Mouse (Mus musculus) layer of hippocampus, adult 2 months (tissue): Measurements from ENCODE around the gene Arg2. TPM values are rescaled to one million over a fixed set of nuclear protein-coding genes. Genes with fewer than 3 reads are reported as not detected.

Experiments
- DNase-seq, 2 experiments: peaks; one replicate each; pipeline ENCODE4 v3.0.0; 2022; ENCODE audit warnings: low spot score in 2 of 2
- H3K27ac ChIP-seq: fragments of 200-600 bp; 2 replicates; pipeline ENCODE4 v1.8.1; 2022
- H3K4me3 ChIP-seq: fragments of 200-600 bp; 2 replicates; pipeline ENCODE4 v1.8.1; 2022; ENCODE audit warnings: mild to moderate bottlenecking
- CTCF ChIP-seq: fragments of 200-600 bp; conservative IDR thresholded peaks from 2 replicates; pipeline ENCODE4 v1.8.1; 2022; ENCODE audit warnings: antibody characterized with exemption, mild to moderate bottlenecking, moderate library complexity
- long read RNA-seq, 2 experiments: library from polyadenylated mRNA; stranded (forward); transcript quantifications; one replicate each; pipeline ENCODE4 v2.0.0; 2021; ENCODE audit warnings: borderline mapping rate in 2 of 2
- total RNA-seq, 2 experiments: library from RNA; stranded (reverse); gene quantifications; 2 replicates each; pipeline ENCODE4 v1.2.3; 2021

Arg2 gene
- 1 to 10 TPM; 3.6 to 4.0 TPM for total RNA-seq
- long read RNA-seq, experiment 1, partial matches to known transcripts: 0 of 1 reads
- long read RNA-seq, experiment 1, other reads (novel, unspliced or antisense): 0 of 1 reads
- long read RNA-seq, experiment 2, partial matches to known transcripts: 0 of 3 reads
- long read RNA-seq, experiment 2, other reads (novel, unspliced or antisense): 1 of 3 reads

DNA sequence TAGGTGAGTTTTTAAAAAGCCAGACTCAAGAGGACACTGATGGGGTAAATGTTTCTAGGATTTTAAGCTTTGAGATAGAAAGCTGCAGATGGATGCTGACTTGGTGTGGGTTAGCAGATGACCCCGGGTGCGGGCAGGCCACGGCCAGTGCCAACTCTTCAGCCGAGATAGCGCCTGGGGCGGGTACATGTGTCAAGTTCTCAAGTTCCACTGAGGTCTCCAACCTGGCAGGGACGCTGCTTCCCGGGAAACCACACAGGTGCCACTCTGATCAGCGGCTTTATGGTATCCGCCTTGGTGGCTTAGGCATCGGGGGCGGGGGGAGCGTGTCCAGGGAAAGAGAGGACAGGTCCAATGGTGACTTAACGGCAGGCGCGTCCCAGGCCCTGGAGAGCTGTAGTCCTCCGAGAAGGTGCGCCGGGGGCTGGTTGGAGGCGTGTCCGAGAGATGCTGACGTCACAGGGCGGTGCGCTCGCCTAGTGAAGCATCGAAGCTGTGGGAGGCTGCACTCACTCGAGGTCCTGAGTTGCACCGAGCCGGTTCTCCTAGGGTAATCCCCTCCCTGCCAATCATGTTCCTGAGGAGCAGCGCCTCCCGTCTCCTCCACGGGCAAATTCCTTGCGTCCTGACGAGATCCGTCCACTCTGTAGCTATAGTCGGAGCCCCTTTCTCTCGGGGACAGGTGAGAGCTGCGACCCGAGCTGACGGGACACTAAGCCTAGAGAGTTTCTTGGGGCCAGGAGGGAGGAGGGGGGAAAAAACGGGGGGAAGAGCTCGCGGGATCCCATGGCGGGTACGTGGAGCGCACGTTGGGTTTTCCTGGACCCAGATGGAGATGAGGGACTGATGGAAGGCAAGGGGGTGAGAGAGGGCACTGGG is at the start of gene Arg2:
Gene Arg2, plus strand, starts transcription at position 479 of the 879 bp plus-strand sequence.
- H3K4me3 ChIP-seq: peak within 1 kb of the TSS; percentile 51
- no peak within 1 kb of the TSS for H3K27ac ChIP-seq
- peak; percentile 55 to 63 for DNase-seq
- no peak for TF ChIP-seq CTCF

DNA sequence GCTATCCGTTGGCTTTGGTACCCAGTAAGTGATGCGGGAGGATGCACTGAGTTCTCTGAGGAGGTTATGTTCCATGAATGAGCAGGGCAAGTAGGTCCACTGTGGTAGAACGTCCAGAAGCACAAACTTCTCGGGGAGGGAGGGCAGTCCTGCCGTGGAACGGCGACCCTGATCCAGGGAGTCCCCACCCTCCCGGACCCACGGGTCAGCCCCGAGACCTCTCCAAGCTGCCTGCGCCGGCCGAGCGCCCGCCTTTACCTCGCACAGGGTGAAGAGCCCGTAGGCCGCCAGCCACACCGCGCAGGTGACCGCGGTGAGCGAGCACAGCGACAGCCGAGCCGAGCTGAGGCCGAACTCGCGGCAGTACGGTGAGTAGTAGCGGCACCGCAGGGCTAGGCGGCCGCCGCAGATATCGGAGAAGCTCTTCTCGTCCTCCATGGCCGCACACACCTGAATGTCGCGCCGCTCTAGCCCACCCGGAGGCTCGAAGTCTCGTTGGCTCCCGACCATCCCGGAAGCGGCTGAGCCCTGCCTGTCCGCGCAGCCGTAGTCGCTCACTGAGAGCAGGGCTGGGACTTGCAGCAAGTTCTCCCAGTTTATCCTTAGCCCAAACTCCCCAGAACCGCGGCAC is 41.3 kb upstream of the Arg2 start, which contains the start of gene Pigh:
Gene Pigh, minus strand, starts transcription at position 470 of the 631 bp plus-strand sequence.
- Histone ChIP-seq H3K4me3 (peak within 1 kb of the TSS; percentile 83), H3K27ac (peak within 1 kb of the TSS; percentile 90)
- DNase-seq: peak; percentile 86 to 87
- TF ChIP-seq CTCF: no peak

DNA sequence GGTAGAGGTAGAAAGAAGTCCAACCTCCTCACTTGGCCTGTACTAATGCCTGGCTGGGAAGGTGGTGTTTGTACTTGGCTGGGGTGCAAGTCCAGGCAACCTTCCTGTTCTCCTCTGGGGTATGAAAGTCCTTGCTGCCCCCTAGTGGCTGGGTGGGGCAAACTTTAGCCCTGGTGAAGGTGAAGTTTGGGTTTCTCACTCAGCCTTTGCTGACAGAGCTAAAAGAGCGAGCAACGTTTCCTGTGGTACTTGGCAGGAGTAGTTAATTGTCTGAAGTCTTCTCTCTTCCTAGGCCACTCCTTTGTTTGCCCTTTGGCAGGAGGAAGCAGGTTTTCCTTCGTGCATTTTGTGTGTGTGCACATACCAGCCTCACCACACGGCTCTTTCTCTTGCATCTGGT is 38.0 kb upstream of the Arg2 start:
- no peak overlapping the region for H3K27ac ChIP-seq
- peak; percentile 12 to 53 for DNase-seq
- no peak overlapping the region for H3K4me3 ChIP-seq
- peak; percentile 83 for TF ChIP-seq CTCF

DNA sequence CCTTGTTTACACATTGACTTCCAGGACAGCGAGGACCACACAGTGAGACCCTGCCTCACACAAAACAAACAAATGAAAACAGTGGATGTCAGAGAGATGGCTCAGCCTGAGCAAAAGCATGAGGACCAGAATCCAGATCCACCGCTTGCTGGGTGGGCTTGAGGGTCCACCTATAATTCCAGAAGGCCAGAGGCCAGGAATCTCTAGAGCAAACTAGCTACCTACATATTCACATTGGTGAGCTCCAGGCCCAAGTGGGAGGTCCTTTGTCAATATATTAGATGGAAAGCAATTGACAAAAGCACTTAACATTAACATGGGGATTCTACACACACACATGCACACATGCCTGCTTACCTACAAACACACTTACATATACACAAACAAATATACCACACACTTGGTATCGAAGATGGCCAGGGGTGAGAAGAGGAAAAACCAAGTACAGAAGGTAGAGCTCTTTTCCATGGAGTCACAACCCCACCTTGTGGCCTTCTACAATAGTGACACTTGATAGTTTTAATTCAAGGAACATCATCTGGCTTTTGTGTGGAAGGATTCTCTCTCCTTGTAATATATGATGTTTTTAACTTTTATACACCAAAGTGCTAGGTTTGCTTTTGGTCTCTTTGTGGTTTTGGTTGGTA is 33.3 kb upstream of the Arg2 start:
- peak; percentile 14 to 46 for DNase-seq
- Histone ChIP-seq H3K4me3 (no peak overlapping the region), H3K27ac (no peak overlapping the region)
- TF ChIP-seq CTCF: peak; percentile 86

DNA sequence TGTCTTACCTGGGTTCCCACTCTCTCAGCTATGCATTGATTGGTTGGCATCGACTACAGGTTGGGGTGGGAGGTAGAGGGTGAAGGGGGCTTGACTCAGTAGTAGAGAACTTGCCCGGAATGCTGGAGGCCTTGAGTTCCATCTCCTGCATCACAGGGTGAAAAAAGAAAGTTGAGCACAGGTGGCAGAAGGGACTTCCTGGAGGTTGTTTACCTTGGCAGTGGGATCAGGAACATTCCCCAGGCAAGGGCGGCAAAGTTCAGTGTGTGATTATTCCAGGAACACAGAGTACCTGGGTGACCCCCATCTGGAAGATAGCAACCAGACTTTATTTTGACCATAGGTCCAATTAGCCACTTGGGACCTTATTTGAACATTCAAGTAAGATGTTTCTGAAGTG is 26.8 kb upstream of the Arg2 start:
- H3K27ac ChIP-seq: no peak overlapping the region
- no peak for TF ChIP-seq CTCF
- H3K4me3 ChIP-seq: no peak overlapping the region
- DNase-seq: no peak

DNA sequence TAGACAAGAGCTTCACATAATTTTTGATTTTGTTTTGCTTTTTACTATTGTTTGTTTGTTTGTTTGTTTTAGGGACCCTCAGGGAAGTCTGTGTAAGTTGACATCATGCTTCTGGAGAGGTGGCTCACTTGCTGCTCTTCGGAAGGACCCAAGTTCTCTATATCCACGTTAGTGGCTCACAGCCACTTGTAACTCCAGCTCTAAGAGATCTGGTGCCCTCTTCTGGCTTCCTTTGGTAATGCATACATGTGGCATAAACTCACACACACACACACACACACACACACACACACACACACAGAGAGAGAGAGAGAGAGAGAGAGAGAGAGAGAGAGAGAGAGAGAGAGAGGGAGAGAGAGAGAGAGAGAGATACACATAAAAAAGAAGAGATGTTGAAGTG is 26.0 kb upstream of the Arg2 start:
- no peak overlapping the region for H3K4me3 ChIP-seq
- no peak for DNase-seq
- no peak overlapping the region for H3K27ac ChIP-seq
- TF ChIP-seq CTCF: 0 out of 2 replicates have a peak, but pooled peaks have one; percentile 11

DNA sequence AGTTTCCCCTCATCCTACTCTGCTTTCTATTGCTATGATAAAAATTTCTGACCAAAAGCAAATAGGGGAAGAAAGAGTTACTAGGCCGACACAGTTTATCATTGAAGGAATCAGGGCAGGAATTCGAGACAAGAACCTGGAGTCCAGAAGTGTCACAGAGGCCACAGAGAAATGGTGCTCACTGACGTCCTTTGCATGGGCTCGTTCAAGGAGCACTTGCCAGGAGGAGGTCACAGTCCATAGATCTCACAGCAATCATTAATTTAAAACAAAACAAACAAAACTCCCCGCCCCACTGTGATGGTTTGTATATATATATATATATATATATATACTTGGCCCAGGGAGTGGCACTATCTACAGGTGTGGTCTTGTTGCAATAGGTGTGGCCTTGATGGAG is 25.3 kb upstream of the Arg2 start:
- H3K4me3 ChIP-seq: no peak overlapping the region
- no peak overlapping the region for H3K27ac ChIP-seq
- no peak for TF ChIP-seq CTCF
- no peak for DNase-seq

DNA sequence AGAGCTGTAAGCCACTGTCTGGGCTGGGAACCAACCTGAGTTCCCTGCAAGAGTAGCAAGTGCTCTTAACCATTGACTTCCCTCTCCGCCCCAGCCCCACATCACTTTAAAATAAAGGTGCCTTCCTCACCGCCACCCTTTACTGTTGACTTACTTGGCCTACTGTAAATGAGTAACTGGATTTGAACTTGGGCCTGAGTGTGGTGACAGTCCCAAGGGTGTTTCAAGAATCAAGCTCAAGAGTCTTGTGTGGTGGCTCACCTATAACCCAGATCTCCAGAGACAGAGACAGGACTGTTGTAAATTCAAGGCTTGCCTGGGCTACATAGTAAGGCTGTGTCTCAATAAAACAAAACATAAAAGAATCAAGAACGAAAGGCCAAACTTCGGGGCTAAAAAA is 11.6 kb upstream of the Arg2 start:
- no peak for DNase-seq
- Histone ChIP-seq H3K27ac (no peak overlapping the region), H3K4me3 (no peak overlapping the region)
- TF ChIP-seq CTCF: no peak

DNA sequence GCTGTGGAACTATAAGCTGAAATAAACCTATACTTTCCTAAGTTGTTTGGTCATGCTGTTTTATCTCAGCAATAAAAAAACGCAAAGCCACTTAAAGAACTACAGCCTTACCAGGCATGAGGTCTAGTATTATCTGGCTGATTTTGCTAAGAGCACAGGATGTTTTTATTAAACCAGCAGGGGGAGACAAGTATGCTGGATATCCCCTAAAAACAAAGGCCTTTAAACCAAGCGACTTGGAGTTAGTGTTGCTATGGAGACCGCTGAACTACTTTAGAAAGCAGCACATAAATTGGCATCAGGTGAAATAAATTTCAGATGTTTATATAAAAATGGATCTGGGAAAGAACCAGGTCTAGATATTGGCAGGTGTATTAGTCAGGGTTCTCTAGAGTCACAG is 7.8 kb upstream of the Arg2 start:
- no peak overlapping the region for H3K27ac ChIP-seq
- TF ChIP-seq CTCF: peak; percentile 76
- peak in 1 of 2 experiments; percentile 15 for DNase-seq
- no peak overlapping the region for H3K4me3 ChIP-seq

DNA sequence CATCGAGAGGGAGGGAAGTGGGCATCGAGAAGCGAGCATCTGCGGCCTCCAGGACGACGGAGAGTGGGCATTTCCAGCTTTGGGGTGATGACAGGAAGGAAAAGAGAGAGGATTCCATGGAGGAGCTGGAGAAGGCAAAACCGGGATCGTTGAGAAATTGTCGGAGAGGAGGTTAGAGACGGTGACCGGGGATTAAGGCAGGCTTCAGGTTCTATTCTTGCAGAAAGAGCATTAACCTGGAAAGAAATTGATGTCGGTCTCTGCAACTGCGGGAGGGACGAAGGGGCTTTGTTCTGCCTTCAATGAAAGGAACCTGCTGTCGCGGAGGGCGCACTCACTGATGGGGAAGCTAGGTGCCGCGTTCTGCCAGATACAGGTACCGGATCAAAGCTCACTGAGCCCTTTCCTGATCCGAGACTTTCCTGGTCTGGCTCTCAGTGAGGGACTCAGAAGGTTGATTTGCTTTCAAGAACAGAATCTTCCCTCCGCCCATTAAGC is 650 bp downstream of the Arg2 start:
- no peak overlapping the region for H3K27ac ChIP-seq
- DNase-seq: no peak
- TF ChIP-seq CTCF: no peak

DNA sequence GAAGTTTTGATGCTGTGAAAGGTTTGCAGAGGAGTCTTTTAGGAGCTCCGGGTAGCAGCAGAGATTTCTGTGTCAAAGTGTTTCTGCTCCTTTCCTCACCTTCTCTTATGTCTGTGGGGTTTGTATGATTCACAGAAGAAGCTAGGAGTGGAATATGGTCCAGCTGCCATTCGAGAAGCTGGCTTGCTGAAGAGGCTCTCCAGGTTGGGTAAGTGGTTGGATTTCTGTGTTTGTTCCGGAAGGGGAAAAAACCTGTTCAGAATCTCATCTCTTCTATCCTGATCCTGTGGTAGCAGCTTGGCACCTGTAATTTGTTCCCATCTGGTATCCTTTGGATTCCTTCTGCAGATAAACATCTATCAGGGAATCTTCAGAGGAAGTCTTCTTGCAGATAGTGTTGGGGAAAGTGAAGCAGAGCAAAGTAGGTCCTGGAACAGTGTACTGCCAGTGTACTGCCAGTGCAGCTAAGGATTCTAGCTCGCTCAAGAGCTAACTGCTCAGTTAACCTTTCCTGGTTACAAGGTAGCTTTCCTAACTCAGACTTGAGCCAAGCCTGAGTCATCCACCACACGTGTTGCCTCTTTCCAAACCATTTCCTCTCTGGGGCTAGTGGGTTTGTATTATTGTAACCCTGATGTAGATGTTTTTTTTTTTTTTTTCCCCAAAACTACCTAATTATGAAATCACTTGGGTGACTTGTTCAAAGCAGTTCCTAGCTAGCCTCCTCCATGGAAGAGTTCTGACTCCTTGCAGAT is 1.3 kb downstream of the Arg2 start:
- DNase-seq: no peak
- Histone ChIP-seq H3K27ac (no peak overlapping the region), H3K4me3 (peak overlapping the region; percentile 51)
- no peak for TF ChIP-seq CTCF

More for the DNA sequence above, 650 bp downstream of the Arg2 start:
- peak overlapping the region; percentile 51 for H3K4me3 ChIP-seq

DNA sequence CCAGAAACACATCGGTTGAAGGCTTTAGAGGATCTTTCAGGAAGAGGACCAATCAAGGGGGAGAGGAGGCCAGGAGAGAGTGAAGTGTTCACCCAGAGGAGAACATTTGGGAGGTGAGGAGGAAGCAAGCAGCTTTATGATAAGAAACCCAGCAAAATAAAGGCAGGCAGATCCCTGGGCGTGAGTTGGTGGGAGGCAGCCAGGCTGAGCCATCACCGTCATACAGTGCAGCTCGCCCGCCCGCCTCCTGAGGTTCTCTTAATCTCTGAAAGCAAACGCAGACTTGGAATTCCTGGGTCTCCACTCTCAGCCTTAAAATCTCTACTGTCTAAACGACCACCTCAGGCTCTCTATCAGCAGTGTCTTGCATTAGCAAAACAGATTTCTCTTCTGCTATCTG is 4.1 kb downstream of the Arg2 start:
- Histone ChIP-seq H3K27ac (no peak overlapping the region), H3K4me3 (no peak overlapping the region)
- TF ChIP-seq CTCF: no peak
- DNase-seq: no peak
